Mouse (Mus musculus) midbrain, embryonic 12.5 days (tissue): ENCODE results near the gene Ghrhr. TPM values are rescaled to one million over a fixed set of nuclear protein-coding genes. Genes with fewer than 3 reads are reported as not detected.

Experiments used
- ATAC-seq: fragments of 200-750 bp; cut with Nextera tagmentation; 2 replicates; pipeline ENCODE4 v1.8.0; 2017; ENCODE audit warnings: low read depth, moderate TSS enrichment, moderate library complexity; ENCODE audit not compliant: low FRiP score
- H3K27ac ChIP-seq: fragments of 300-500 bp; sonication (generic); replicated peaks from 2 replicates; pipeline ENCODE4 v1.5.1; 2016; ENCODE audit warnings: mild to moderate bottlenecking
- H3K27me3 ChIP-seq: fragments of 300-500 bp; sonication (generic); 2 replicates; pipeline ENCODE4 v1.6.1; 2016; ENCODE audit warnings: mild to moderate bottlenecking
- H3K36me3 ChIP-seq: fragments of 300-500 bp; sonication (generic); 2 replicates; pipeline ENCODE4 v1.6.1; 2016
- H3K4me1 ChIP-seq: fragments of 300-500 bp; sonication (generic); 2 replicates; pipeline ENCODE4 v1.6.1; 2016
- H3K4me2 ChIP-seq: fragments of 300-500 bp; sonication (generic); replicated peaks from 2 replicates; pipeline ENCODE4 v1.6.1; 2016; ENCODE audit warnings: mild to moderate bottlenecking, moderate library complexity
- H3K4me3 ChIP-seq: fragments of 300-500 bp; sonication (generic); 2 replicates; pipeline ENCODE4 v1.5.1; 2016; ENCODE audit warnings: mild to moderate bottlenecking
- H3K9ac ChIP-seq: fragments of 300-500 bp; sonication (generic); replicated peaks from 2 replicates; pipeline ENCODE4 v1.6.1; 2016; ENCODE audit warnings: mild to moderate bottlenecking, moderate library complexity
- H3K9me3 ChIP-seq: fragments of 300-500 bp; sonication (generic); 2 replicates; pipeline ENCODE4 v1.6.1; 2016; ENCODE audit warnings: mild to moderate bottlenecking
- WGBS: fragments of 180-500 bp; shearing (Covaris S2); methylation state at CpG from one replicate; pipeline ENCODE4 v1.1.7; 2016; 5-methylcytosine and 5-hydroxymethylcytosine counted together
- polyA plus RNA-seq: library from polyadenylated mRNA; unstranded; fragments of >200 nt; fragmentation: Nextera tagmentation; extraction: Ambion mirVana; gene quantifications from 2 replicates; pipeline ENCODE4 v1.2.1, GENCODE M21; 2016

Ghrhr gene
- polyA plus RNA-seq, 1 experiment from 2014 or later: not detected

- no peaks in the 10 kb centered on the region for H3K27me3 ChIP-seq
- 85% methylated on average over 9 of the region's 9 CpGs for WGBS
- no peak overlapping the region for H3K4me2 ChIP-seq
- H3K36me3 ChIP-seq: no peaks in the 10 kb centered on the region
- ATAC-seq: no peak
- no peak overlapping the region for H3K4me3 ChIP-seq
- H3K9ac ChIP-seq: no peak overlapping the region
- H3K4me1 ChIP-seq: no peaks in the 10 kb centered on the region
- H3K27ac ChIP-seq: no peak overlapping the region
- no peaks in the 10 kb centered on the region for H3K9me3 ChIP-seq
Measured at GRCm38 (mm10) chr6:55342328-55342727, 33.8 kb upstream of the Ghrhr start.

DNA sequence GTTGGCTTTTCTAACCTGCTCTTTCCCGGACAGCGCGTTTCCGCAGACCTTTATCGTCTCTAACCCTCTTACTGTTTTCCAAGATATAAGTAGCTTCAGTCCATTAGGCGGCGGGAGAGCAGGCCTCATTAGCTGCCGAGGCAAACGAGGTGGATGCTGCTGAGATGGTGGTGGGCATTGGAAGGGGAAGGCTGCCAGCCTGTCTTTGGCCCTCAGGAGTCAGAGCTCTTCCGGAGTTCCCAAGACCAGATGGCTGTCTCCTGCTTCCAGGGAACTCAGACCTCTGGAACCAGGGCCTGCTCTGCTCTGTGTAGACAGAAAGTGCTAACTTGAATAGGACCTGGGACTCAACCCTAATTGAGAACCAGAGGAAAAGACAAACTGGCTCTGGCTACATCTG is 32.6 kb upstream of the Ghrhr start:
- no peaks in the 10 kb centered on the region for H3K9me3 ChIP-seq
- no peak overlapping the region for H3K4me2 ChIP-seq
- H3K27ac ChIP-seq: no peak overlapping the region
- H3K36me3 ChIP-seq: no peaks in the 10 kb centered on the region
- WGBS: 86% methylated on average over 10 of the region's 10 CpGs
- no peak overlapping the region for H3K4me3 ChIP-seq
- H3K9ac ChIP-seq: no peak overlapping the region
- H3K27me3 ChIP-seq: no peaks in the 10 kb centered on the region
- no peak for ATAC-seq
- H3K4me1 ChIP-seq: no peaks in the 10 kb centered on the region

DNA sequence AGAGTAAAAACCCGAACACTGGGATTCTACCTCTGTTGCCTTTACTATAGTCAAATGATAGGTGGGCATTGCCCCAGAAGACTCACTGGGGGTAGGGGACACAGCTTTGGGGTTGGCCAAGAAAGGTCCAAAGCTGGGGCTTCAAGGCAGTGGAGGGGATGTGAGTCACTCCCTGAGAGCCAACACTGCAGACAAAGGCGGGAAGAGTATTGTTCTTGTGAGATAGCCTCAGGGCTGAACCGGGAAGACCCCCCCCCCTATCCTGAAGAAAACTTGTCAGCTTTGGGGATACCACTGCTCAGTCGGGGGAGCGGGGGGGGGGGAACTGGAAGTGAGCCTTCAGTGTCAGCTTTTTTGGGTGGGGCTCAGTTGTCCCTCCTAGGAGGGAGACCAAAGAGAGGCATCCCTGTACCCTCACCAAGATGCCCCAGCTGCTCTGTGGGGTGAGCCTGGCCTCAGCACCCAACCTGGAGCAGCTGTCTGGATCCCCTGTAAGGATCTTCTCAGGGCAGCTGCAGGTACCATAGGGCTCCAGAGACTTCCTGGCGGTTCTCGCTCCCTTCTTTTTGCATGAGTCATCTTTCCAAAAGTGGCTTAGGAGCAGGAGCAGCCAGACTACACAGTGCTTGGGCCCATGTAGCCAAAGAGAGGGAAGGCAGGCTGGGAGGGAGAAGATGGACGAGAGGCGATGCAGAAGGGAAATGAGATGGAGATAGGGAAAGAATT is 31.6 kb upstream of the Ghrhr start:
- Histone ChIP-seq H3K4me1 (no peaks in the 10 kb centered on the region), H3K9ac (no peak overlapping the region), H3K4me2 (no peak overlapping the region), H3K4me3 (no peak overlapping the region), H3K36me3 (no peaks in the 10 kb centered on the region), H3K27ac (no peak overlapping the region), H3K27me3 (no peaks in the 10 kb centered on the region), H3K9me3 (no peaks in the 10 kb centered on the region)
- whole genome bisulfite sequencing: 87% methylated on average over 9 of the region's 9 CpGs
- ATAC-seq: no peak

- Histone ChIP-seq H3K27ac (no peak overlapping the region), H3K9ac (no peak overlapping the region), H3K27me3 (no peaks in the 10 kb centered on the region), H3K4me2 (no peak overlapping the region), H3K36me3 (no peaks in the 10 kb centered on the region), H3K9me3 (peaks cover 7% of the 10 kb centered on the region; the same call in 1 of the 2 replicates), H3K4me3 (no peak overlapping the region), H3K4me1 (no peaks in the 10 kb centered on the region)
- 89% methylated on average over 10 of the region's 10 CpGs for WGBS
- no peak for ATAC-seq
Measured at GRCm38 (mm10) chr6:55345264-55345663, 30.8 kb upstream of the Ghrhr start.

- no peak for ATAC-seq
- peaks cover 7% of the 10 kb centered on the region; the same call in 1 of the 2 replicates for H3K9me3 ChIP-seq
- 90% methylated on average over 7 of the region's 7 CpGs for WGBS
- no peak overlapping the region for H3K4me3 ChIP-seq
- no peaks in the 10 kb centered on the region for H3K27me3 ChIP-seq
- no peak overlapping the region for H3K4me2 ChIP-seq
- no peak overlapping the region for H3K9ac ChIP-seq
- no peaks in the 10 kb centered on the region for H3K4me1 ChIP-seq
- H3K36me3 ChIP-seq: no peaks in the 10 kb centered on the region
- no peak overlapping the region for H3K27ac ChIP-seq
Measured at GRCm38 (mm10) chr6:55346491-55346890, 29.6 kb upstream of the Ghrhr start.

- Histone ChIP-seq H3K27me3 (no peaks in the 10 kb centered on the region), H3K4me1 (no peaks in the 10 kb centered on the region), H3K4me3 (no peak overlapping the region), H3K27ac (no peak overlapping the region), H3K36me3 (no peaks in the 10 kb centered on the region), H3K9ac (no peak overlapping the region), H3K4me2 (no peak overlapping the region), H3K9me3 (peaks cover 7% of the 10 kb centered on the region; the same call in 1 of the 2 replicates)
- no peak for ATAC-seq
- WGBS: 79% methylated on average over 5 of the region's 5 CpGs
Measured at GRCm38 (mm10) chr6:55347711-55348571, 28.2 kb upstream of the Ghrhr start.

GRCm38 (mm10) chr6:55349231-55349630 is 26.9 kb upstream of the Ghrhr start:
- no peak for ATAC-seq

GRCm38 (mm10) chr6:55350383-55350952 is 25.6 kb upstream of the Ghrhr start:
- ATAC-seq: no peak
- WGBS: 91% methylated on average over 6 of the region's 6 CpGs
- Histone ChIP-seq H3K9ac (no peak overlapping the region), H3K4me3 (no peak overlapping the region), H3K4me2 (no peak overlapping the region), H3K27ac (no peak overlapping the region), H3K27me3 (no peaks in the 10 kb centered on the region), H3K4me1 (no peaks in the 10 kb centered on the region), H3K9me3 (peaks cover 7% of the 10 kb centered on the region; the same call in 1 of the 2 replicates), H3K36me3 (no peaks in the 10 kb centered on the region)

More at GRCm38 (mm10) chr6:55349231-55349630, 26.9 kb upstream of the Ghrhr start:
- Histone ChIP-seq H3K36me3 (no peaks in the 10 kb centered on the region), H3K4me2 (no peak overlapping the region), H3K27ac (no peak overlapping the region), H3K27me3 (no peaks in the 10 kb centered on the region), H3K4me3 (no peak overlapping the region), H3K9ac (no peak overlapping the region), H3K4me1 (no peaks in the 10 kb centered on the region), H3K9me3 (peaks cover 7% of the 10 kb centered on the region; the same call in 1 of the 2 replicates)
- 84% methylated on average over 4 of the region's 4 CpGs for WGBS

- no peak overlapping the region for H3K4me2 ChIP-seq
- ATAC-seq: no peak
- H3K36me3 ChIP-seq: no peaks in the 10 kb centered on the region
- no peak overlapping the region for H3K4me3 ChIP-seq
- WGBS: 82% methylated on average over 7 of the region's 7 CpGs
- no peak overlapping the region for H3K27ac ChIP-seq
- no peak overlapping the region for H3K9ac ChIP-seq
- H3K9me3 ChIP-seq: peaks cover 7% of the 10 kb centered on the region; the same call in 1 of the 2 replicates
- H3K27me3 ChIP-seq: no peaks in the 10 kb centered on the region
- no peaks in the 10 kb centered on the region for H3K4me1 ChIP-seq
Measured at GRCm38 (mm10) chr6:55351712-55352111, 24.4 kb upstream of the Ghrhr start.

DNA sequence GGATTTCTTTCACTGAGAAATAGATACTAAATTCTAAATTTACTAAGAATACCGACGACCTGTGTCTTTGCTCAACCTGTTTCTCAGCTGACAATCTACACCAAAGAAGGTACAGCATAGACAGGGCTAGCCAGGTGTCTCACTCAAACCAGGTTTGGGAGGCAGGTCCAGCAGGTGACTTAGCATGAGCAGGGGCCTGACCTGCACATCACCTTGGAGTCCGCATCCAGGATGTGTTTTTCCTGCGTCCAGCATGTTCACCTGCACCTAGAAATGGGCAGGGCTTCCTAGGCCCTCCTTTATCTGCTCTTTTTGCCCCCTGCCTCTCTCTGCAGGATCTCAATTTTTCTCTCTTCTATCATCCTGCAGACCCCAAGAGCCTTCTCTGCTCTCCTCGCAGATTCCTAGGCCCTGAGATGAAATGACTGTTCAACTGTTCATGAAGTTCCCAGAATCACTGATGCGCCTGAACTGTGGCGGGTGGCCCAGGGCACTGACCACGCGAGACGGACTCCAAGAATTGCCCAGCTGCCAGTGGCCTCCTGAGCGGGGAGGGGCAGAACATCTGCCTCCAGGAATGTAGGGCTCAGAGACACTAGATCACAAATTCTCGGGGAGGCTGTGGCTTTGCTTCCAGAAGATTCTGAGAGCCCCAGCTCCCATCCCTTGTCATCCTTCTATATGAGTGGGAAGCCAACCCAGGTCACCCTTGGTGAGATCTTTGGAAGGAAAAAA is 22.2 kb upstream of the Ghrhr start:
- H3K9me3 ChIP-seq: peaks cover 7% of the 10 kb centered on the region; the same call in 1 of the 2 replicates
- H3K27me3 ChIP-seq: no peaks in the 10 kb centered on the region
- H3K36me3 ChIP-seq: no peaks in the 10 kb centered on the region
- no peak for ATAC-seq
- no peak overlapping the region for H3K27ac ChIP-seq
- H3K4me1 ChIP-seq: peaks cover 7% of the 10 kb centered on the region; the same call in 1 of the 2 replicates
- 80% methylated on average over 12 of the region's 12 CpGs for WGBS
- no peak overlapping the region for H3K4me2 ChIP-seq
- no peak overlapping the region for H3K9ac ChIP-seq
- H3K4me3 ChIP-seq: no peak overlapping the region

GRCm38 (mm10) chr6:55354456-55355117 is 21.5 kb upstream of the Ghrhr start:
- no peak overlapping the region for H3K4me2 ChIP-seq
- peaks cover 6% of the 10 kb centered on the region; the same call in 1 of the 2 replicates for H3K9me3 ChIP-seq
- H3K9ac ChIP-seq: no peak overlapping the region
- peaks cover 7% of the 10 kb centered on the region; the same call in 1 of the 2 replicates for H3K4me1 ChIP-seq
- no peaks in the 10 kb centered on the region for H3K36me3 ChIP-seq
- ATAC-seq: no peak
- H3K4me3 ChIP-seq: no peak overlapping the region
- no peaks in the 10 kb centered on the region for H3K27me3 ChIP-seq
- 63% methylated on average over 4 of the region's 4 CpGs for WGBS
- H3K27ac ChIP-seq: no peak overlapping the region
